Mouse (Mus musculus): ENCODE results near the gene Clp1.

- TF ChIP-seq CTCF (IDR thresholded peaks at IDR 0.05; ENCODE audit: low read depth, low read length) (no peak), POLR2A (IDR thresholded peaks at IDR 0.05; ENCODE audit: extremely low read depth, insufficient read depth, low read length) (no peak)
These were observed 46.0 kb upstream of the Clp1 start for GRCm38 (mm10) chr2:84773195-84773594.

Measured in liver, adult 2 months (tissue).